Mouse (Mus musculus) embryonic facial prominence, embryonic 11.5 days (tissue): ENCODE data around the gene Trp53. TPM values are rescaled to one million over a fixed set of nuclear protein-coding genes. Genes with fewer than 3 reads are reported as not detected.
"Not testable (repeated sequence)": the region's sequence is repeated elsewhere in the genome, so short reads cannot be mapped to it uniquely, and the experiment has no call there.

Experiments
- ATAC-seq: fragments of 200-750 bp; cut with Nextera tagmentation; replicated peaks from 2 replicates; pipeline ENCODE4 v1.8.0; 2017; ENCODE audit warnings: low read depth; ENCODE audit not compliant: insufficient number of reproducible peaks, low FRiP score, low TSS enrichment
- DNase-seq: peaks from one replicate; pipeline ENCODE4 v3.0.0-alpha.2; 2015; ENCODE audit warnings: low spot score
- H3K27ac ChIP-seq: fragments of 300-500 bp; sonication (generic); replicated peaks from 2 replicates; pipeline ENCODE4 v1.5.1; 2014; ENCODE audit warnings: mild to moderate bottlenecking, low read depth, low read length, control low read depth
- H3K27me3 ChIP-seq: fragments of 300-500 bp; sonication (generic); 2 replicates; pipeline ENCODE4 v1.6.1; 2014; ENCODE audit warnings: mild to moderate bottlenecking, low read length, moderate library complexity, mixed read lengths; ENCODE audit not compliant: control insufficient read depth, insufficient read depth
- H3K36me3 ChIP-seq: fragments of 300-500 bp; sonication (generic); replicated peaks from 2 replicates; pipeline ENCODE4 v1.6.1; 2014; ENCODE audit warnings: low read depth, mild to moderate bottlenecking, low read length, moderate library complexity, mixed read lengths; ENCODE audit not compliant: control insufficient read depth, insufficient read depth
- H3K4me1 ChIP-seq: fragments of 300-500 bp; sonication (generic); 2 replicates; pipeline ENCODE4 v1.6.1; 2014; ENCODE audit warnings: low read length, mixed read lengths; ENCODE audit not compliant: control insufficient read depth, insufficient read depth
- H3K4me2 ChIP-seq: fragments of 300-500 bp; sonication (generic); 2 replicates; pipeline ENCODE4 v1.6.1; 2014; ENCODE audit warnings: low read depth, mild to moderate bottlenecking, control low read depth, low read length, moderate library complexity
- H3K4me3 ChIP-seq: fragments of 300-500 bp; sonication (generic); 2 replicates; pipeline ENCODE4 v1.5.1; 2014; ENCODE audit warnings: low read depth, low read length, control low read depth
- H3K9ac ChIP-seq: fragments of 300-500 bp; sonication (generic); replicated peaks from 2 replicates; pipeline ENCODE4 v1.6.1; 2014; ENCODE audit warnings: mild to moderate bottlenecking, control low read depth, low read length
- H3K9me3 ChIP-seq: fragments of 300-500 bp; sonication (generic); replicated peaks from 2 replicates; pipeline ENCODE4 v1.6.1; 2016; ENCODE audit warnings: mild to moderate bottlenecking, low read length, inconsistent platforms, mixed read lengths; ENCODE audit not compliant: control insufficient read depth
- whole genome bisulfite sequencing: fragments of 180-500 bp; shearing (Covaris S2); extraction: QIAGEN DNeasy Blood & Tissue Kit; methylation state at CpG from one replicate; pipeline ENCODE4 v1.1.7; 2014; 5-methylcytosine and 5-hydroxymethylcytosine counted together
- polyA plus RNA-seq: library from polyadenylated mRNA; unstranded; fragments of >200 nt; fragmentation: Nextera tagmentation; extraction: Ambion mirVana; gene quantifications from 2 replicates; pipeline ENCODE4 v1.2.1, GENCODE M21; 2014

The Trp53 gene
- polyA plus RNA-seq: 200 and 215 TPM in 2 replicates

DNA sequence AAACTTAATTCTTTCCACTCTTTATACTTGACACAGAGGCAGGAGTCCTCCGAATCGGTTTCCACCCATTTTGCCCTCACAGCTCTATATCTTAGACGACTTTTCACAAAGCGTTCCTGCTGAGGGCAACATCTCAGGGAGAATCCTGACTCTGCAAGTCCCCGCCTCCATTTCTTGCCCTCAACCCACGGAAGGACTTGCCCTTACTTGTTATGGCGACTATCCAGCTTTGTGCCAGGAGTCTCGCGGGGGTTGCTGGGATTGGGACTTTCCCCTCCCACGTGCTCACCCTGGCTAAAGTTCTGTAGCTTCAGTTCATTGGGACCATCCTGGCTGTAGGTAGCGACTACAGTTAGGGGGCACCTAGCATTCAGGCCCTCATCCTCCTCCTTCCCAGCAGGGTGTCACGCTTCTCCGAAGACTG lies at the start of gene Trp53, which contains the start of gene Wrap53:
TSS of gene Trp53 (plus strand) at position 269 of the 424 bp plus-strand sequence.
TSS of gene Wrap53 (minus strand) at position 165 of the 424 bp plus-strand sequence.
- under 1% methylated on average over 13 of the region's 13 CpGs for WGBS
- DNase-seq: peak; percentile 96
- Histone ChIP-seq H3K9ac (peak within 1 kb of the TSS; percentile 86), H3K27ac (peak within 1 kb of the TSS; percentile 80), H3K4me2 (peak within 1 kb of the TSS; percentile 83), H3K36me3 (no peaks in the 10 kb centered on the region), H3K4me3 (peak within 1 kb of the TSS; percentile 79), H3K27me3 (no peaks in the 10 kb centered on the region), H3K9me3 (no peaks in the 10 kb centered on the region), H3K4me1 (peaks cover 7% of the 10 kb centered on the region)
- peak; percentile 61 for ATAC-seq

DNA sequence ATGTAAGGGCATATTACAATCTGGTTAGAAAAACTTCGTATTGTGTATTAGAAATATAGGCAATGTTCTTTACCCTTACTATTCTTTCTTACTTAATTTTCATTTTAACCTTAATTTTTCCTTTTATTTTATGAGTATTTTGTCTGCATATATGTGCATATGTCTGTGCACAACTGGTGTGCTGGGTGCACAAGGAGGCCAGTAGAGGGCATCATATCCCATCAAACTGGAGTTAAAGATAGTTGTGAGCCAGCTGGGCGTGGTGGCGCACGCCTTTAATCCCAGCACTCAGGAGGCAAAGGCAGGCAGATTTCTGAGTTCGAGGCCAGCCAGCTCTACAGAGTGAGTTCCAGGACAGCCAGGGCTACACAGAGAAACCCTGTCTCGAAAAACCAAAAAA lies 49.4 kb upstream of the Trp53 start:
- H3K4me2 ChIP-seq, H3K27ac ChIP-seq, ATAC-seq, H3K4me1 ChIP-seq, H3K9me3 ChIP-seq, H3K4me3 ChIP-seq, H3K9ac ChIP-seq, DNase-seq, H3K36me3 ChIP-seq, H3K27me3 ChIP-seq: not testable (repeated sequence)
- 89% methylated on average over 6 of the region's 6 CpGs for WGBS

DNA sequence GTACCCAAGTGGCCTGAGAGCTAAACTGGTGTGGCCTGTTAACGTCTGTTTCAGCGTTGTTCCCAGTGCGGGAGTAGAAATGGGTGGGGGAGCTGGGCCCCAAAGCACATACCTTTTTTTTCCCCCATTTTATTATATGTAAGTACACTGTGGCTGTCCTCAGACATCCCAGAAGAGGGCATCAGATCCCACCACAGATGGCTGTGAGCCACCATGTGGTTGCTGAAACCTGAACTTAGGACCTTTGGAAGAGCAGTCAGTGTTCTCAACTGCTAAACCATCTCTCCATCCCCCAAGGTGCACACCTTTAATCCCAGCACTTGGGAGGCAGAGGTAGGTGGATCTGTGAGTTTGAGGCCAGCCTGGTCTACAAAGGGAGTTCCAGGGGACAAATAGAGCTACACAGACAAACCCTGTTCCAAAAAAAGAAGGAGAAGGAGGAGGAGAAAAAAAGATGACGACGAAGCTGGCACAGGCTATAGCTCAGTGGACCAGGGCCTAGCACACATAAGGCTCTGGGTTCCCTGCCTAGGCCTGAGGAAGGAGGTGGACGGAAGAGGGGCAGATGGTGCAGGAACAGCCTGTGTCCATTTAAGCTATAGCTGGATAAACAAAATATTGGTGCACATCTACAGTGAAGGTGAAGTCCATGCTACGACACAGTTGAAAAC lies 47.5 kb upstream of the Trp53 start:
- WGBS: 86% methylated on average over 7 of the region's 7 CpGs
- Histone ChIP-seq H3K9me3 (no peaks in the 10 kb centered on the region), H3K9ac (no peak overlapping the region), H3K27ac (no peak overlapping the region), H3K4me3 (no peak overlapping the region), H3K36me3 (no peaks in the 10 kb centered on the region), H3K27me3 (no peaks in the 10 kb centered on the region), H3K4me2 (no peak overlapping the region), H3K4me1 (no peaks in the 10 kb centered on the region)
- no peak for DNase-seq
- ATAC-seq: no peak

DNA sequence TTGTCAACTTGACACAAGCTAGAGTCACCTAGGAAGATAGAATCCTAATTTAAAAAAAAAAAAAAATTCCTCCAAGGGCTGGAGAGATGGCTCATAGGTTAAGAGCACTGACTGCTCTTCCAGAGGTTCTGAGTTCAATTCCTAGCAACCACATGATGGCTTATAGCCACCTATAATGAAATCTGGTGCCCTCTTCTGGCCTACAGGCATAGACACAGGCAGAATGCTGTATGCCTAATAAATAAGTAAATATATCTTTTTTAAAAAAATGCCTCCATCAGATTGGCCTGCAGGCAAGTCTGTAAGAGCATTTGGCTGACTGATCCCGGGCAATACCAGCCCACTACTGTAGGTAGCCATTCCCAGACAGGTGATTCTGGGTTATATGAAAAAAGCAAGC lies 45.2 kb upstream of the Trp53 start:
- ATAC-seq (no peak), DNase-seq (no peak)
- Histone ChIP-seq H3K9ac (no peak overlapping the region), H3K4me1 (no peaks in the 10 kb centered on the region), H3K27ac (no peak overlapping the region), H3K27me3 (no peaks in the 10 kb centered on the region), H3K36me3 (no peaks in the 10 kb centered on the region), H3K4me3 (no peak overlapping the region), H3K9me3 (no peaks in the 10 kb centered on the region), H3K4me2 (no peak overlapping the region)
- WGBS: 83% methylated on average over 1 of the region's 1 CpGs

DNA sequence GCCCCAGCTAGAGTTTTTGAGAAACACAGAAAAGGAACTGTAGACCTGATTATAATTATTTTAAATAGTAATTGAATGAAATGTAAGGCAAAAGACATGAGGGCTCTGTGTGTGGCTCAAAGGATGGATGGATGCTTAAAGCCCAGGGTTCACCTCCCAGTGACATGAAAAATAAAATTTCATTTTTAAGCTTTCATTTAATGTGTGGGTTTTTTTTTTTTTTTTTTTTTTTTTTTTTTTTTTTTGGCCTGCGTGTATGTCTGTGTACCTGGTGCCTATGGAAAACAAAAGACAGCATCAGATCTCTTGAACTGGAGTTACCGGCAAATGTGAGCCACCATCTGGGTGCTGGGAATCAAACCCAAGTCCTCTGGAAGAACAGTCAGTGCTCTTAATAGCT lies 39.5 kb upstream of the Trp53 start:
- no peak for ATAC-seq
- no peaks in the 10 kb centered on the region for H3K27me3 ChIP-seq

DNA sequence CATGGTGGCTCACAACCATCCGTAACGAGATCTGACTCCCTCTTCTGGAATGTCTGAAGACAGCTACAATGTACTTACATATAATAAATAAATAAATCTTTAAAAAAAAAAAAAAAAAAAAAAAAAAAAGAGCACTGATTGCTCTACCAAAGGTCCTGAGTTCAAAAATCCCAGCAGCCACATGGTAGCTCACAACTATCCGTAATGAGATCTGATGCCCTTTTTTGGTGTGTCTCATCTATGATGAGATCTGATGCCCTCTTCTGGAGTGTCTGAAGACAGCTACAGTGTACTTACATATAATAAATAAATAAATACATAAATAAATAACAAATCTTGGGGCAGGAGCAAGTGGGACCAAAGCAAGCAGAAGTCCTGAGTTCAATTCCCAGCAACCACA lies 38.4 kb upstream of the Trp53 start:
- H3K9ac ChIP-seq, H3K27me3 ChIP-seq, DNase-seq, H3K4me1 ChIP-seq, H3K9me3 ChIP-seq, H3K4me3 ChIP-seq, H3K4me2 ChIP-seq, H3K27ac ChIP-seq, ATAC-seq, H3K36me3 ChIP-seq: not testable (repeated sequence)
- 76% methylated on average over 1 of the region's 3 CpGs for WGBS

More for the DNA sequence above, 39.5 kb upstream of the Trp53 start:
- Histone ChIP-seq H3K4me2 (no peak overlapping the region), H3K9me3 (no peaks in the 10 kb centered on the region), H3K27ac (no peak overlapping the region), H3K4me1 (no peaks in the 10 kb centered on the region), H3K4me3 (no peak overlapping the region), H3K36me3 (no peaks in the 10 kb centered on the region), H3K9ac (no peak overlapping the region)
- no peak for DNase-seq
- 92% methylated on average over 2 of the region's 2 CpGs for WGBS

DNA sequence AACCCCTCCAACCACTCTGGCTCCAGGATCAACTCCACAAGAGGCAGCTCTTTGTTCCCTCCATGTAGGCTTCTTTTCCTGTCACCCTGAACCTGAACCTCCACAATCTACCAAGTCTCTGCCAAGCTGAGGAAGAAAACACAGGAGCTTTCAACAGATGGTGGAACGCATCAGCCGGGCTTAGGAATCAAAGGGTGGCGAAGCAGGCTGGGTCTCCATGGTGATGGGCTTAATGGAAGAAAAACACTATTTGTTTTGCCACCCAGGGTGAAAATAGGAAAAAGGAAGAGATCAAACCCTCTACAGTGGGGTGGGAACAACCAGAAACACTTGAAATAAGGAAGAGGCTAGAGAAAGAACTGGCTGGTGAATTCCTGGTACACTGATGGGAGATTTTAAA lies 36.6 kb upstream of the Trp53 start:
- no peak overlapping the region for H3K9ac ChIP-seq
- no peak overlapping the region for H3K4me3 ChIP-seq
- 36% methylated on average over 3 of the region's 3 CpGs for WGBS
- no peaks in the 10 kb centered on the region for H3K27me3 ChIP-seq
- no peaks in the 10 kb centered on the region for H3K36me3 ChIP-seq
- H3K4me1 ChIP-seq: no peaks in the 10 kb centered on the region; the same call in 1 of the 2 replicates
- no peak for DNase-seq
- H3K27ac ChIP-seq: no peak overlapping the region
- no peak for ATAC-seq
- H3K4me2 ChIP-seq: no peak overlapping the region
- H3K9me3 ChIP-seq: no peaks in the 10 kb centered on the region

DNA sequence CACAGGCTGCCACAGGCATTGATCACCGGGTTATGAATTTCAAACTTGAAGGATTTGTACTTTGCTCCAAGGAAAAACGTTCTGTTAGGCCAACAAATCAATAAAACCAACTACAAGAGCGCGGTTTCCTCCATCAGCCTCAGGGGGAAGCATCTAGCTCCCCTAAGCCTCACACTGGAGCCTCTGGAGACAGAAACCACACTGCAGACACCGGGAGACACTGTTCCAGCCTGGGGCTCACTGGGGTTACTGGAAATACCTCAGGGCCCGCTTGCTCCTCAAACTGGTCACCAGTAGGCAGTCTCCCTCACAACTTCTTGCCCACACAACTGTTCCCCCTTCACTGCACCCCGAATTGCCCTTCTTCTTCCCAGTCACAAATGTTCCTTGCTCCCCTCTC lies 34.2 kb upstream of the Trp53 start:
- peak overlapping the region; percentile 72 for H3K27ac ChIP-seq
- H3K4me3 ChIP-seq: peak overlapping the region; percentile 41
- H3K4me1 ChIP-seq: no peaks in the 10 kb centered on the region; the same call in 1 of the 2 replicates
- peak overlapping the region; percentile 77 for H3K9ac ChIP-seq
- ATAC-seq (no peak), DNase-seq (no peak)
- no peaks in the 10 kb centered on the region for H3K27me3 ChIP-seq
- no peaks in the 10 kb centered on the region for H3K9me3 ChIP-seq
- no peaks in the 10 kb centered on the region for H3K36me3 ChIP-seq
- peak overlapping the region; percentile 88 for H3K4me2 ChIP-seq
- WGBS: 10% methylated on average over 7 of the region's 7 CpGs
